Mouse (Mus musculus) ES-Bruce4 (cell line): Measurements from ENCODE around the gene Rprd1b.

Experiments
- CTCF ChIP-seq: IDR thresholded peaks from one replicate; pipeline ENCODE4 v1.8.1; 2011; ENCODE audit warnings: low read depth, low read length
- EP300 ChIP-seq: IDR thresholded peaks from 2 replicates; pipeline ENCODE4 v1.6.1; 2011; ENCODE audit warnings: low read depth, low read length; ENCODE audit not compliant: insufficient read depth
- POLR2A ChIP-seq: IDR thresholded peaks from one replicate; pipeline ENCODE4 v1.8.1; 2011; ENCODE audit warnings: low read length; ENCODE audit not compliant: insufficient read depth

- TF ChIP-seq CTCF (no peak), POLR2A (no peak), EP300 (no peak)
Measured at GRCm38 (mm10) chr2:158071633-158071995, 43.3 kb downstream of the Rprd1b start.
